Mouse (Mus musculus) layer of hippocampus, postnatal 10 days (tissue): ENCODE results near the gene Scrt2. TPM values are rescaled to one million over a fixed set of nuclear protein-coding genes. Genes with fewer than 3 reads are reported as not detected.
A peak's percentile ranks its signal among the peaks of the same experiment; 100 is the strongest.

Experiments
- DNase-seq, 2 experiments: peaks; one replicate each; pipeline ENCODE4 v3.0.0; 2021; ENCODE audit warnings: low spot score in 2 of 2
- total RNA-seq, 2 experiments: library from RNA; stranded (reverse); gene quantifications; 2 replicates each; pipeline ENCODE4 v1.2.3; 2021

The Scrt2 gene
- total RNA-seq, 2 experiments from 2014 or later = 20.8 to 21.8 TPM

GRCm38 (mm10) chr2:152105318-152106224, 24.2 kb downstream of the Scrt2 start, which contains the start of gene Srxn1:
Gene Srxn1, plus strand, starts transcription at chr2:152105516.
- DNase-seq = peak; percentile 72 to 84

DNA sequence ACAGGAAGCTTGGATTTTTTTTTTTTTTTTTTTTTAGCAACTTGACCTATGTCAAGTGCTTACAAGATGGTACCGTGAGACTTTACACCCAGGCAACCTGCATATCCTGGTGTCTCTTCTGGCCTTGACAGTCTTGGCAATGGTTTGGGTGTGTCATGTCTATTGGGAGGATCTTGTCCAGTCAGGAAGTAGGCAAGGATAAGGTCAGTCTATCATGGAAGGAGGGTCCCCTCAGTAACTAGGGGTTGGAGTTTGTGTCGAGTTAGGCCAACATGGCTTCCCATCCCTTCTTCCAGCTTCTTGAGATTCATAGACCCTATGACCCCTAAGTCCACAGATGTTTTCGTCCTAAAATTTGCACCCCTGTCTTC, 24.9 kb downstream of the Scrt2 start:
- DNase-seq = no peak

DNA sequence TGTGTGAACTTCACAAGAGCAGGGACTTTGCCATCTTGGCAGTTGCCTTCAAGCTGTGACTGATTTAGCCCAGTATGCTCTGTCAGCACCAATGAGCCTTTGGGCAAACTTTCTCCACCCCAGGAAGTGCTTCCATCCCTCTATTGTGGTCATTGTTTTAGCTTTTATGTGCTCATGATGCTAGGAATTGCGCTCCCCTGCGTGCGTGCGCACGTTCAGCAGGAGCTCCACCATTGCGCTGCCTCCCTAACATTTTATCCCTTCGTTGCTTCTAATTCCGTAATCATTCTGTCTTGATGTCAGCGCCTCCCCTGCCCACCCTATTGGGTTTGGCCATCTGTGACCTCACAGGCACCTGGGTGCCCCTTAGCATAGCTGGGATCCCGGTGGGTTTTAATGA, 25.3 kb downstream of the Scrt2 start:
- DNase-seq = no peak

GRCm38 (mm10) chr2:152108702-152109101, 27.4 kb downstream of the Scrt2 start:
- no peak for DNase-seq

DNA sequence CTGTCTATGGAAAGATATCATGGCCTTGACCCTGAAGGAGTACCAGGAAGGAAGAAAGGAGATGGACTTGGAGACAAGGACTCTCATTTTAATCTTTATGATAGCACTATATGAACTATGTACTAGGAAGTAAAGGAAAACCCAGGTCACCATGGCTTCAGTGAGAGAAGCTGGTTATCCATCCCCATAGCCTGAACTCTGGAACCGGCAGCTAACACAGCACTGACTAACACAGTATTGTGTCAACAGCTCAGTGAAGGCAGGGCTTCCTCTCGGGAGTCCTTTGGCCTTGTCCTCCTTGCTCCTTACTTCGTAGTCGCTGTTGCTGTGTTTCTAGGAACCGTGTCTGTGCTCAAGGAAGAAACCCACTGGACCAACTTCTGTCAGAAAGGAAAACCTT, 28.1 kb downstream of the Scrt2 start:
- no peak for DNase-seq

DNA sequence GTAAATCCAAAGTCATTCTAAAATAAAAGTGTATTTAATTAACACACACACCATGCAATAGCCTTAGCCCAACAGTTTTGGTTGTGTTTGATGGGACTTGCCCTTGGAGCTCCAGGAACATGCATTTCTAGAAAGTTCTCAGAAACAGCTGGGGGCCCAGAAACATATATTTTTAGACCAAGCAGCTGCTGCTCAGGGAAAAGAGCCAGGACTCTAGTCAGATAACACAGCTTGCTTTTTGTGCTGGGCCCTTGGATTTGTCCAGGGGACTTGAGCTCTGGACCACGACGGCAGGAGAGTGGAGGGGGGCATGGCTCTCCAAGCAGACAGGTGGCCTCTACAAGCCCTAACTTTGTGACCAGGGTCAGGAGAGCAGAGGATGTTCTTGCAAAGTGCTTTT, 30.0 kb downstream of the Scrt2 start:
- DNase-seq = no peak

GRCm38 (mm10) chr2:152111920-152112319, 30.6 kb downstream of the Scrt2 start:
- DNase-seq = peak; percentile 96 to 97

GRCm38 (mm10) chr2:152112490-152112889, 31.2 kb downstream of the Scrt2 start:
- no peak for DNase-seq

- no peak for DNase-seq
Observed at GRCm38 (mm10) chr2:152112970-152113369, 31.6 kb downstream of the Scrt2 start.

DNA sequence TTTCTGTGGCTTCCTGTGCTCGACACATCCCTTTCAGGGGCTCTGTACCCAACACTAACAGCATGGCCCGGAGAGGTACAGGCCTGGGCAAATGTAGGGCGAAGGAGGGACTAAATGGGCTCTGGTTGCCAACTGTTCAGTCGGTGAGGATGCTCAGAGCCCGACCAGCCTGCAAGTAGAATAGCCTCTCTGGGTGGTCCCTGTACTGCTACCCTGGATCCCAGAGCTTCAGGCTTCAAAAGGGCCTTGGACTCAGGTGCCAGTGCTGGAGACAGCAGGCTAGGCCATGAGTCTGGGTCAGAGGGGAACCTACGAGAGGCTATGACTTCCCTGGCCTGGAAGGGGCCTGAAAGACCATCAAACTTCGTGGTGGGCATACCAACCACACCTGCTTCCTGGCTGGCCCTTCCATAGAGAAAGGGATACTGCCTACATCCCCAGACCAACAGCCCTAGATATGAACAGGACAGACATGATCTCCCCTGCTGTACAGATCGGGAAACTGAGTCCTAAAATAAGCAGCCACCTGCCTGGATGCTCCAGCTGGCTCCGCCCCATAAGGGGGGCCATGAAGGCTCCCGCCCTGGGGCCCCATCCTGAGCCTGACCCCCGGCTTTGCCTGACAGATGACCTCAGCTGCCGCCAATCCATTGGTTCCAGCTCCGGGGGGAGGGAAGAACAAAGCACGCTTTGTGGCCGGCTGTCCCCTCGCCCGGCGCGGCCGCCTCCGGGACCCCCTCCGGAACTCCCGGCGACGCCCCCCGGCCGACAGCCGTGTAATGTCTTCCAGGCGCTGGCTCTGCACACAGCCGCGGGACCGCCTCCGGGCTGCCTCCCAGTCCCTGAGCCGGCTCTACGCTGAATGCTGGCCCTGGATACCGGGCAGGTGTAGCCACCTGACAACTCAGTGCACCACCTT, 33.0 kb downstream of the Scrt2 start:
- DNase-seq = no peak

DNA sequence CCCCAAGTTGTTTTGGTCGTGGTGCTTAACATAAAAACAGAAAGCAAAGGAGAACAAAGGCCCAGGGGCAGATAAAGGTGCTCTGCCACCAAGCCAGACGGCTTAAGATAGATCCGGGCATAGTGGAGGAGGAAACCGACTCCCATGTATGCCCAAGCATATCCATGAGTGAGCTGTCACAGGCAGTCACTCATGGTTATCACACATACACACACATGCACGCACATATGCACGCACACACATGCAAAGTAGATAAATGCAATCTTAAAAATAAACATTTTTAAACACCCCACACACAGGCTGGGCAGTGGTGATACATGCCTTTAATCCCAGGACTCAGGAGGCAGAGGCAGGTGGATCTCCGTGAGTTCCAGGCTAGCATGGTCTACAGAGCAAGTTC, 36.4 kb downstream of the Scrt2 start:
- no peak for DNase-seq

DNA sequence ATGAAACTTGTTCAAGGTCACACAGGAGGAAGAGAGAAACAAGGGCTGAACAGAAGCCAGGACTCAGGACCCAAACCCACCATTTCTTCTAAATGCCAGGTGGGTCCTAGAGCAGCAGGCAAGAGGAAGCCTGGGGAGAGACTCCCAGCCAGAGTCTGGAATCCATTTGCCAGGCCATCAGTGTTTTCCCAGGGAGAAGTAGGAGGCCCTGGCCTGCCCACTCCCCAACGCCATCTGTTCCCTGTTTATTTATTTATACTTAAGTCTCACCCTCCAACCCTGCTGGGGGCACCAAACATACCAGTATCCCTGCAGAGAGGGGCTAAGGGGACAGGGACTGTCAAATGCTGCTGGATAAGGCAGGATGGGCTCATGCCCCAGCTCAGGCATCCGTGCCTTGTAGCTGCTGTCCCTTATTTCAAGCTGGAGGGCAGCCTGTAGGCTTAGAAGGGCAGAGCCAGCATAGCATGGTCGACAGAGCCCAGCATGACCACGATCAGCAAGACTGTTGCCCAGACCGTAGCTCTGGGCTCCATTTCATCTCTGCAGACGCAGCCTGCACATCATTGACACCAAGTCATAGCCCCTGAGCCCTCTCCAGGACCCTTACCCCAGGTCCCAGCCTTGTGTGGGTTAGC, 38.0 kb downstream of the Scrt2 start:
- DNase-seq = no peak

DNA sequence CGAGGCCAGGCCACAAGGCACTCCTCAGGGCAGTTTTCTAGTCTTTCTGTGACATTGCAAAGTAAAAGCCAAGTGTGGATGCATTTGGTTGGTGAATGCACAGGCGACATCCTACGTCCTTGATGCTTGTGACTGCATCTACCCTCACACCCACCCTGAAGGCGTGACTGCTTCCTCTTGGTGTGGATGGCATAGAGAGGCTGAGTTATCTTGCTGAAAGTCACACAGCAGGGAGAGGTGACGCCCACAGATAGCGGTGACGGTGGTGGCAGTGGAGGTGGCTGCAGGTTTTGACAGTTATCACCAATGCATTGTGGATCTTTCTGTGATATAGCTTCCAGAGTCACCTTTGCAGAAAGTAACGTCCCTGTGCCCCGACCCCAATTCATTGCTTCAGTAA, 41.6 kb downstream of the Scrt2 start:
- DNase-seq = no peak

GRCm38 (mm10) chr2:152128597-152128996, 47.3 kb downstream of the Scrt2 start:
- no peak for DNase-seq

DNA sequence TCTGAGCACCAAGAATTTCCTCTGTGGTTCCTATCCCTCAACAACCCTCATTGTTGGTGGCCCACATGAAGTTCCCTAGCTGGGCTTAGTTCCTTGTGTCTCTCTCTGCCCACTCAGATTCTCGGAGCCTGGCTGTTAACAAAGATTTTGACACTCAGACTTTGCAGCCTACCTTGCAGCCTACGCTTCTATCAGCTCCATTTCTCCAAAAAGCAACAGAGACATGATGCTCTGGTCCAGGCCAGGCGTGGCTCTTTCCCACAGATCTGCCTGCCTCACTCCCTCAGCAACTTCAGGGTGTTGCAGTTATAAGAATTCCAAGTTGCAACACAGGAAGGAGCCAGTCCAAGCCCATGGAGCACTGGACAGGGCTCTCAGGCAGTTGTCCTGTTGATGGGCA, 48.4 kb downstream of the Scrt2 start:
- no peak for DNase-seq

- no peak for DNase-seq
Observed at GRCm38 (mm10) chr2:152132016-152132415, 50.7 kb downstream of the Scrt2 start.

DNA sequence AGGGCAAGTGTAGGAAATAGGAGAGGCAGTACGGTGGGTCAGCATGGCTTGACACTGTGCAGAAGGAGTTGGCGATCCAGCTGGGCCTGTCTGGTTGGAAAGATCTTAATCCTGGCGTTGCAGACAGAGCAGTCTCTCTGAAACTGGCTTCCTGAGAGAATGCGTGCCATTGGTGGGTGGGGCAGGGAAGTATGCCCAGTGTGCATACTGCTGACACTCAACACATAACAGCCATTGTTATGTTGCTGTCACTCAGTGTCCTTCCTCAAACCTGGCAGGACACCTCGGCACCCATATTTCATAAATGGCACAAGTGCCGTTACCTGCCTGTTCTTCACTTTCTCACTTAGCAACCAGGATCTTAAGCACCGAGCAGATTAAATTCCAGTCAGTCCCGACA, 51.4 kb downstream of the Scrt2 start:
- DNase-seq = no peak

DNA sequence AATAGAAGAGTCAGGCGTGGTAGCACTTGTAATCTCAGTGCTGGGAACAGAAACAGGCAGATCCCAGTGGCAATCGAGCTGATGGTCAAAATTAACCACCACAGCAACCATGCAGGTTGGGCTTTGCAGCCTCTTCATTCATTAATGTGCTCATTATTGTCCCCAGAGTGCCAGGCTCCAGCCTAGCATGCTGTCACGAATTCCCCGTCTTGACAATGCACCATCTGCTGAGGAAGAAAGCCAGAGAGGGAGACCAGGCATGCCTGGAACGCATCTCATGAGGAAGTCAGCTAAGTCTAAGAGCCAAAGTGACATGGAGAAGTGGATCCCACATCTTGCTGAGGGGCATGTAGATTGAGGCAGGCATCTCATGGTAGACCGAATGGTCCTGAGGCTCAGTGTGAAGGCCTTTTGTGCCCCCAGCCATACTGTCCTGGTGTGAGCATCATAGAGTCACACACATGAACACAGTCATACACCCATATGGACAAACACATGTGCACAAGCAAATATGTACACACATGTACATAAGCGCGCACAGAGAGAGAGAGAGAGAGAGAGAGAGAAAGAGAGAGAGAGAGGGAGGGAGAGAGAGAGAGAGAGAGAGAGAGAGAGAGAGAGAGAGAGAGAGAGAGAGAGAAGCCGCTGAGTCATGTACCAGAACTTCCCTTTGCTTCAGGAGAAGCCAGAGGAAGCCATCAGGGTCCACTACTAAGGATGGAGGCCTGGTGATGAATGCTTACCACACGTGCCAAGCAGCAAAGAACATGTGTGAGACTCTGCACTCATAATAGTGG, 58.1 kb downstream of the Scrt2 start:
- no peak for DNase-seq

- no peak for DNase-seq
Observed at GRCm38 (mm10) chr2:152140941-152141340, 59.6 kb downstream of the Scrt2 start.

- DNase-seq = no peak
Observed at GRCm38 (mm10) chr2:152141491-152141890, 60.2 kb downstream of the Scrt2 start.

DNA sequence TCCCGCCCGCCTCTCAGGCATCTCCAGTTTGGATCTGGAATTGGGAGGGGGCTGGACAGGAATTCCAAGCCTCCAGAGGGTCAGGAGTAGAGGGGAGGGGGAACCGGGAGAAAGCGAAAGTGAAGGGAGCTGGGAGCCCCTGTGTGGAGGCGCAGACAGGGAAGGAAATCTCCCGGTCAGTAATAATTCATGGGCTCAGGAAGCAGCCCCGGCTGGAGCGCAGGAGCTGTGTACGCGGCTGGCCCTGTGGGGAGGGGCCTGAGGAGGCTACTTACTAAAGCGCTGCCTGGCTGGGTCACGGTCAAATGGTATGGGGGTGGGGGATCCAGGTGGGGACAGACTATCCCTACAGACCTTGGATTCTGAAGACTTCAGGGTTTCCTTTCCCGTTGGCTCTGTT, 60.7 kb downstream of the Scrt2 start:
- DNase-seq = no peak
